Mouse (Mus musculus) adrenal gland, adult (tissue): ENCODE data around the gene Hs3st3a1.
A peak's percentile ranks its signal among the peaks of the same experiment; 100 is the strongest.

Source experiments
- DNase-seq, 2 experiments: peaks; one replicate each; pipeline ENCODE4 v3.0.0; 2022 to 2023; ENCODE audit warnings: low spot score in 1 of 2; ENCODE audit not compliant: inconsistent age in 2 of 2

Hs3st3a1 gene

GRCm38 (mm10) chr11:64434611-64435545 lies at the start of gene Hs3st3a1:
Gene Hs3st3a1 (plus strand): TSS chr11:64435332.
- DNase-seq = peak; percentile 70 to 89

GRCm38 (mm10) chr11:64386333-64386732 lies 48.8 kb upstream of the Hs3st3a1 start:
- DNase-seq = no peak

- DNase-seq = no peak
Measured at GRCm38 (mm10) chr11:64396331-64396881, 38.7 kb upstream of the Hs3st3a1 start.

GRCm38 (mm10) chr11:64396949-64397348 lies 38.2 kb upstream of the Hs3st3a1 start:
- DNase-seq = no peak

GRCm38 (mm10) chr11:64397612-64398011 lies 37.5 kb upstream of the Hs3st3a1 start:
- DNase-seq = no peak

GRCm38 (mm10) chr11:64400534-64401093 lies 34.5 kb upstream of the Hs3st3a1 start:
- DNase-seq = no peak

- no peak for DNase-seq
Measured at GRCm38 (mm10) chr11:64418969-64419368, 16.2 kb upstream of the Hs3st3a1 start.

- peak; percentile 26 to 65 for DNase-seq
Measured at GRCm38 (mm10) chr11:64435546-64436411, 647 bp downstream of the Hs3st3a1 start.

GRCm38 (mm10) chr11:64436412-64436727 lies 1.2 kb downstream of the Hs3st3a1 start, which contains the start of gene F930015N05Rik:
Gene F930015N05Rik (minus strand): TSS chr11:64436653.
- peak in 1 of 2 experiments; percentile 6 for DNase-seq

- no peak for DNase-seq
Measured at GRCm38 (mm10) chr11:64436791-64437298, 1.7 kb downstream of the Hs3st3a1 start.

- no peak for DNase-seq
Measured at GRCm38 (mm10) chr11:64437721-64438120, 2.6 kb downstream of the Hs3st3a1 start.

GRCm38 (mm10) chr11:64438909-64439308 lies 3.8 kb downstream of the Hs3st3a1 start:
- DNase-seq = no peak

GRCm38 (mm10) chr11:64442119-64442518 lies 7.0 kb downstream of the Hs3st3a1 start:
- peak in 1 of 2 experiments; percentile 79 for DNase-seq

- no peak for DNase-seq
Measured at GRCm38 (mm10) chr11:64442701-64443100, 7.6 kb downstream of the Hs3st3a1 start.

GRCm38 (mm10) chr11:64445227-64445626 lies 10.1 kb downstream of the Hs3st3a1 start:
- DNase-seq = no peak

- DNase-seq = no peak
Measured at GRCm38 (mm10) chr11:64448586-64449315, 13.6 kb downstream of the Hs3st3a1 start.

- no peak for DNase-seq
Measured at GRCm38 (mm10) chr11:64461746-64462145, 26.6 kb downstream of the Hs3st3a1 start.

GRCm38 (mm10) chr11:64468737-64469136 lies 33.6 kb downstream of the Hs3st3a1 start:
- peak; percentile 55 to 77 for DNase-seq

- DNase-seq = no peak
Measured at GRCm38 (mm10) chr11:64470689-64471088, 35.6 kb downstream of the Hs3st3a1 start.

- no peak for DNase-seq
Measured at GRCm38 (mm10) chr11:64473679-64474078, 38.5 kb downstream of the Hs3st3a1 start.
